Mouse (Mus musculus) G1E (cell line): ENCODE results near the gene Pik3ca.

ENCODE experiments used
- CTCF ChIP-seq: IDR thresholded peaks from 2 replicates; pipeline ENCODE4 v1.5.1; 2012; ENCODE audit warnings: low read depth, low read length, inconsistent platforms, mixed read lengths
- TAL1 ChIP-seq: conservative IDR thresholded peaks from 2 replicates; pipeline ENCODE4 v1.6.1; 2012; ENCODE audit warnings: low read depth, low read length, inconsistent platforms, mixed read lengths

DNA sequence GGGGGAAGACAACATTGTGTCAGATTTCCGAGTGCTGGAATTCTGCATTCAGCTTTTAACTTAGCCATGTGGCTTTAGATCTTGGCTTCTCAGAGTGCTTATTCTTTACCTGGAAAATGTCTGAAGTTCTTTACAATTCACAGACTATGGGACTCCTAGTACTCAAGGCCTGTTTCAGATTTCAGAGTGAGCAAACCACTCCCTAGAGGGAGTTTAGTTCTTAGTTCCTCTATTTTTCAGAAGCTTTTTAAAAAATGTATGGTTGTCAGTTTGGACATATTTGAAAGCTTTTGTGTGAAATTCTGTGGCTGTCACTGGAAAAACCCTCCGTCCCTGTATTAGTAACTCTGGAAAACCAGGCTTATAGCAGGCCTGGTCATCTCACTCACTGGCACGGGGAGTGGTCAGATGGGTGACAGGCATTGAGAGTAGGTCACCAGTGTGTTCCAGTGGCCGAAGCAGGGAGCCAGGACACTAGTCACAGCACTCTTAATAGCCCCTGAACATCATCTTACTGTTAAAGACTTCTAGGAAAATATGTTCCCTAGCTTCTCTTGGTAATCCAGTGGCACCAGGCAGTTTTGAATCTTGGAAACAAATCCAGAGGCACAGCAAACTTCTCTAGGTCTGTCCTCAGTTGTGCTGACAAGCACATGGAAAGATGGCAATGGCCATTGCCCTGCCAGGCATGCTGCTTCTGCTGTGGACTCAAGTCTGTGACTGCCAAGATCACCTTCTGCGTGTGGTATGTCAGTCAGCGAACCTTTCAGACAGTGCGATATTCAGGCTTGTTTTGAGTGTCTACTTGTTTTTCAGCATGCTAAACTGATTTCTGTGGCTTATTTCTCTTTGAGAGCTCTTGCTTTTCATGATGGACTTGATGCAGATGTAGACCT lies 5.8 kb downstream of the Pik3ca start:
- TF ChIP-seq CTCF, result no peak
- TF ChIP-seq TAL1, result no peak
